Mouse (Mus musculus): ENCODE data around the gene Baz1b. TPM values are rescaled to one million over a fixed set of nuclear protein-coding genes. Genes with fewer than 3 reads are reported as not detected.

Gene Baz1b
- total and polyA plus RNA-seq, 3 experiments, result 44.5 to 81.5 (median 72.9) TPM

- no peaks in the 10 kb centered on the region for H3K4me1 ChIP-seq (ENCODE audit: control insufficient read depth in 1 of 2, insufficient read depth in 2 of 2, low read length in 2 of 2)
- no peaks in the 10 kb centered on the region for H3K79me2 ChIP-seq (ENCODE audit: control insufficient read depth, insufficient read depth, low read length, poor library complexity)
- no peak for DNase-seq (ENCODE audit: low read depth, low spot score)
- H3K9ac ChIP-seq (ENCODE audit: control insufficient read depth, low read depth, low read length, poor library complexity, severe bottlenecking), result no peak overlapping the region
- TF ChIP-seq GATA1 (IDR thresholded peaks at IDR 0.05; ENCODE audit: low read depth, low read length), result no peak
- no peak for TF ChIP-seq BHLHE40 (IDR thresholded peaks at IDR 0.05; ENCODE audit: borderline replicate concordance, low read depth, low read length)
- TF ChIP-seq RCOR1 (IDR thresholded peaks at IDR 0.05; ENCODE audit: low read depth, low read length), result no peak
- no peak for TF ChIP-seq MEF2A (IDR thresholded peaks at IDR 0.05; ENCODE audit: extremely low read depth, insufficient replicate concordance, low read depth, low read length, poor library complexity, severe bottlenecking)
- no peak for TF ChIP-seq ZNF384 (IDR thresholded peaks at IDR 0.05; ENCODE audit: low read depth, low read length)
- no peak for TF ChIP-seq MYC (IDR thresholded peaks at IDR 0.05; ENCODE audit: low read depth, low read length)
- TF ChIP-seq MYB (IDR thresholded peaks at IDR 0.05; ENCODE audit: low read depth, low read length), result no peak
- TF ChIP-seq POLR2AphosphoS5 (IDR thresholded peaks at IDR 0.05; ENCODE audit: borderline replicate concordance, low read depth, low read length), result no peak
- TF ChIP-seq CHD1 (IDR thresholded peaks at IDR 0.05; ENCODE audit: low read depth, low read length), result no peak
- TF ChIP-seq TAL1 (IDR thresholded peaks at IDR 0.05; ENCODE audit: low read length), result no peak
- no peak for TF ChIP-seq MXI1 (IDR thresholded peaks at IDR 0.05; ENCODE audit: low read depth, low read length)
- no peak for TF ChIP-seq MAFK (IDR thresholded peaks at IDR 0.05; ENCODE audit: borderline replicate concordance, low read depth, low read length)
- TF ChIP-seq JUND (IDR thresholded peaks at IDR 0.05; ENCODE audit: low read depth, low read length), result no peak
- TF ChIP-seq UBTF (IDR thresholded peaks at IDR 0.05; ENCODE audit: borderline replicate concordance, insufficient read depth, low read depth, low read length), result no peak
- no peak for TF ChIP-seq RAD21 (IDR thresholded peaks at IDR 0.05; ENCODE audit: low read depth, low read length)
- no peak for TF ChIP-seq CTCF (IDR thresholded peaks at IDR 0.05 in 2 of 3, conservative IDR thresholded peaks at IDR 0.05 in 1 of 3; ENCODE audit: control insufficient read depth in 1 of 3, insufficient read depth in 1 of 3, low read depth in 2 of 3, low read length in 3 of 3, poor library complexity in 1 of 3, severe bottlenecking in 1 of 3)
- TF ChIP-seq EP300 (IDR thresholded peaks at IDR 0.05; ENCODE audit: low read depth in 1 of 2, low read length in 2 of 2), result no peak
- H3K36me3 ChIP-seq (ENCODE audit: control insufficient read depth in 1 of 2, insufficient read depth in 2 of 2, low read length in 2 of 2), result peaks cover 0 to 6% of the 10 kb centered on the region in 2 experiments; a peak in 2 of 4 replicates
- H3K9me3 ChIP-seq (replicated peaks; ENCODE audit: insufficient read depth, low read length), result no peaks in the 10 kb centered on the region
- no peaks in the 10 kb centered on the region for H3K27me3 ChIP-seq (ENCODE audit: control insufficient read depth in 1 of 2, insufficient read depth in 2 of 2, low read length in 2 of 2)
- H3K27ac ChIP-seq (ENCODE audit: control insufficient read depth, low read depth, low read length), result no peak overlapping the region
- no peak overlapping the region for H3K4me3 ChIP-seq (ENCODE audit: control insufficient read depth in 1 of 2, insufficient read depth in 1 of 2, low read depth in 2 of 2, low read length in 2 of 2)
These were observed 25.8 kb upstream of the Baz1b start for GRCm38 (mm10) chr5:135161221-135161620.

- H3K4me3 ChIP-seq (ENCODE audit: control insufficient read depth in 1 of 2, insufficient read depth in 1 of 2, low read depth in 2 of 2, low read length in 2 of 2), result no peak overlapping the region
- TF ChIP-seq POLR2A (IDR thresholded peaks at IDR 0.05; ENCODE audit: control insufficient read depth in 1 of 2, insufficient read depth in 1 of 2, low read depth in 1 of 2, low read length in 2 of 2, poor library complexity in 1 of 2) (no peak), SMC3 (IDR thresholded peaks at IDR 0.05; ENCODE audit: low read depth, low read length) (no peak), CHD1 (IDR thresholded peaks at IDR 0.05; ENCODE audit: low read depth, low read length) (no peak), BHLHE40 (IDR thresholded peaks at IDR 0.05; ENCODE audit: borderline replicate concordance, low read depth, low read length) (no peak), NRF1 (IDR thresholded peaks at IDR 0.05; ENCODE audit: insufficient read depth, low read depth, low read length, poor library complexity, severe bottlenecking) (no peak), ELF1 (IDR thresholded peaks at IDR 0.05; ENCODE audit: low read depth, low read length) (no peak), MAFK (IDR thresholded peaks at IDR 0.05; ENCODE audit: borderline replicate concordance, low read depth, low read length) (no peak), ZNF384 (IDR thresholded peaks at IDR 0.05; ENCODE audit: low read depth, low read length) (no peak), RAD21 (IDR thresholded peaks at IDR 0.05; ENCODE audit: low read depth, low read length) (no peak), ZKSCAN1 (IDR thresholded peaks at IDR 0.05; ENCODE audit: low read depth, low read length) (no peak), MXI1 (IDR thresholded peaks at IDR 0.05; ENCODE audit: low read depth, low read length) (no peak), ZC3H11A (IDR thresholded peaks at IDR 0.05; ENCODE audit: low read depth, low read length) (no peak), TCF12 (IDR thresholded peaks at IDR 0.05; ENCODE audit: low read depth, low read length) (no peak), CHD2 (IDR thresholded peaks at IDR 0.05; ENCODE audit: low read length) (no peak), KAT2A (conservative IDR thresholded peaks at IDR 0.05; ENCODE audit: low read depth, low read length) (no peak), NELFE (IDR thresholded peaks at IDR 0.05; ENCODE audit: low read depth, low read length) (no peak), MYB (IDR thresholded peaks at IDR 0.05; ENCODE audit: low read depth, low read length) (no peak), ETS1 (IDR thresholded peaks at IDR 0.05; ENCODE audit: low read depth, low read length) (no peak), USF2 (IDR thresholded peaks at IDR 0.05; ENCODE audit: borderline replicate concordance in 1 of 2, insufficient read depth in 1 of 2, low read depth in 1 of 2, low read length in 2 of 2) (no peak)
- H3K27me3 ChIP-seq (ENCODE audit: control insufficient read depth in 1 of 2, insufficient read depth in 2 of 2, low read length in 2 of 2), result no peaks in the 10 kb centered on the region
- no peaks in the 10 kb centered on the region for H3K9me3 ChIP-seq (replicated peaks; ENCODE audit: insufficient read depth, low read length)
- H3K36me3 ChIP-seq (ENCODE audit: control insufficient read depth in 1 of 2, insufficient read depth in 2 of 2, low read length in 2 of 2), result peaks cover 0 to 3% of the 10 kb centered on the region in 2 experiments; a peak in 2 of 4 replicates
- no peak overlapping the region for H3K9ac ChIP-seq (ENCODE audit: control insufficient read depth, low read depth, low read length, poor library complexity, severe bottlenecking)
- no peaks in the 10 kb centered on the region for H3K79me2 ChIP-seq (ENCODE audit: control insufficient read depth, insufficient read depth, low read length, poor library complexity)
- H3K4me1 ChIP-seq (ENCODE audit: control insufficient read depth in 1 of 2, insufficient read depth in 2 of 2, low read length in 2 of 2), result no peaks in the 10 kb centered on the region
- H3K27ac ChIP-seq (ENCODE audit: control insufficient read depth, low read depth, low read length), result no peak overlapping the region
- no peak for DNase-seq (ENCODE audit: low read depth, low spot score)
These were observed 25.4 kb upstream of the Baz1b start for GRCm38 (mm10) chr5:135161650-135162049.
